ENCODE assay signal across 10 mouse cellular contexts in the genomic region with DNA sequence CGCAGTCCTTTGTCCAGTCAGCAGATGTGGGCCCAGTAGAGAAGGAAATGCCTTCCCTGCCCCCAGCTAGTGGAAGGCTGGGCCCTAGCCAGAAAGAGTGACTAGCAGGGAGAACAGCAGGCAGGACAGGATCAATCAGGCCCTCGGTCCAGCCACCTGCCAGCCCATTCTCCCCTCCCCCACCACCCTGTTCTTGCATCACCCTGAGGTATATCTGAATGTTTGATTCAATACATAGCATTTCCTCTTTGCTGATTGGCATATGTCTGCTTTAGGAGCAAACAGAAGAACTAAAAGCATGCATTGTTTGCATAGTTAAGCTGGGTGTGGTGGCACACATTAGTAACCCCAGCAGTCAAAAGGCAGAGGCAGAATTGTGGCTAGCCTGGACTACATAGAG. TPM values are rescaled to one million over a fixed set of nuclear protein-coding genes. Genes with fewer than 3 reads are reported as not detected.
A peak's percentile ranks its signal among the peaks of the same experiment; 100 is the strongest.
DNase-seq lines count a peak whose midpoint lies in the region; ATAC-seq and TF ChIP-seq lines count a peak whose summit lies in the region.
"Had no signal": no experiment of that assay in that cellular context is flagged by ENCODE, and none has a peak within 500 bp of the region (broad histone marks: within the 10 kb centered on the region; RNA-seq: fewer than 3 reads in every experiment).

No protein-coding gene starts in this region.

- DNase-seq in forebrain, embryonic 10.5 days (ENCODE audit: extremely low spot score, low spot score) = no peak
- DNase-seq in spleen, postnatal 36 days (ENCODE audit: low spot score in 2 of 2) = no peak
- DNase-seq in gastrocnemius, adult 18-20 months (ENCODE audit: low spot score) = no peak
- DNase-seq in heart, postnatal 36 days = no peak
- DNase-seq: adrenal gland, postnatal 10 days; B cell, adult 2 months had no signal

- no peaks in the 10 kb centered on the region for H3K36me3 ChIP-seq in forebrain, embryonic 10.5 days (replicated peaks)
- H3K36me3 ChIP-seq in forebrain, embryonic 15.5 days = no peaks in the 10 kb centered on the region
- H3K36me3 ChIP-seq in C2C12 (ENCODE audit: control insufficient read depth, insufficient read depth) = no peaks in the 10 kb centered on the region
- no peaks in the 10 kb centered on the region for H3K36me3 ChIP-seq in kidney, embryonic 14.5 days (ENCODE audit: control insufficient read depth, insufficient read depth, low read length)
- no peaks in the 10 kb centered on the region for H3K36me3 ChIP-seq in lung, embryonic 16.5 days (ENCODE audit: control insufficient read depth, insufficient read depth, low read length)

- H3K9ac ChIP-seq in forebrain, embryonic 15.5 days (replicated peaks) = no peak overlapping the region
- no peak overlapping the region for H3K9ac ChIP-seq in kidney, embryonic 14.5 days (ENCODE audit: low read depth, low read length)
- H3K9ac ChIP-seq in lung, embryonic 16.5 days (ENCODE audit: low read length) = 0 out of 2 replicates have a peak overlapping the region, but pooled peaks have one; percentile 2

- no peaks in the 10 kb centered on the region for H3K79me3 ChIP-seq in C2C12 (ENCODE audit: low read depth)

- WGBS in forebrain, embryonic 10.5 days = 51% methylated on average over 2 of the region's 2 CpGs
- 42% methylated on average over 2 of the region's 2 CpGs for WGBS in forebrain, embryonic 15.5 days
- WGBS in kidney, embryonic 14.5 days = 42% methylated on average over 2 of the region's 2 CpGs
- WGBS in lung, embryonic 16.5 days = 19% methylated on average over 2 of the region's 2 CpGs

- H3K79me2 ChIP-seq in C2C12 (ENCODE audit: control insufficient read depth, insufficient read depth) = no peaks in the 10 kb centered on the region

- no peak overlapping the region for H3ac ChIP-seq in C2C12 (ENCODE audit: control insufficient read depth, insufficient read length, low read depth)

- H3K27ac ChIP-seq in forebrain, embryonic 10.5 days = peak overlapping the region; percentile 66; the same call in 1 of the 2 replicates
- H3K27ac ChIP-seq in forebrain, embryonic 15.5 days (replicated peaks) = no peak overlapping the region
- peak overlapping the region; percentile 34; the same call in 1 of the 2 replicates for H3K27ac ChIP-seq in kidney, embryonic 14.5 days (ENCODE audit: low read depth, low read length)
- peak overlapping the region; percentile 41 for H3K27ac ChIP-seq in lung, embryonic 16.5 days (ENCODE audit: low read length)

- no peaks in the 10 kb centered on the region for H3K9me3 ChIP-seq in forebrain, embryonic 10.5 days
- no peaks in the 10 kb centered on the region for H3K9me3 ChIP-seq in forebrain, embryonic 15.5 days
- no peaks in the 10 kb centered on the region for H3K9me3 ChIP-seq in kidney, embryonic 14.5 days (ENCODE audit: control insufficient read depth, low read length)
- no peaks in the 10 kb centered on the region for H3K9me3 ChIP-seq in lung, embryonic 16.5 days (ENCODE audit: control insufficient read depth, low read length)

- H3K27me3 ChIP-seq in forebrain, embryonic 10.5 days (ENCODE audit: poor library complexity, severe bottlenecking) = no peaks in the 10 kb centered on the region
- no peaks in the 10 kb centered on the region for H3K27me3 ChIP-seq in forebrain, embryonic 15.5 days
- no peaks in the 10 kb centered on the region for H3K27me3 ChIP-seq in C2C12 (ENCODE audit: control insufficient read depth, insufficient read depth, insufficient read length)
- H3K27me3 ChIP-seq in kidney, embryonic 14.5 days (ENCODE audit: control insufficient read depth, insufficient read depth, low read length) = no peaks in the 10 kb centered on the region
- no peaks in the 10 kb centered on the region for H3K27me3 ChIP-seq in lung, embryonic 16.5 days (ENCODE audit: control insufficient read depth, insufficient read depth, low read depth, low read length)

- peaks cover 15% of the 10 kb centered on the region for H3K4me1 ChIP-seq in forebrain, embryonic 10.5 days
- peaks cover 7% of the 10 kb centered on the region for H3K4me1 ChIP-seq in forebrain, embryonic 15.5 days
- H3K4me1 ChIP-seq in kidney, embryonic 14.5 days (ENCODE audit: control insufficient read depth, insufficient read depth, low read length) = peaks cover 7% of the 10 kb centered on the region; the same call in 1 of the 2 replicates
- H3K4me1 ChIP-seq in lung, embryonic 16.5 days (replicated peaks; ENCODE audit: control insufficient read depth, insufficient read depth, low read length) = peaks cover 23% of the 10 kb centered on the region

- ATAC-seq in forebrain, embryonic 15.5 days (replicated peaks) = no peak
- no peak for ATAC-seq in kidney, embryonic 14.5 days (ENCODE audit: low FRiP score, low TSS enrichment)
- ATAC-seq in lung, embryonic 16.5 days (ENCODE audit: low read depth) = peak; percentile 52

- intact Hi-C loops in heart, postnatal 36 days (cut with DNase I) = no loop called here

- no peak overlapping the region for H3K4me2 ChIP-seq in forebrain, embryonic 15.5 days (replicated peaks)
- no peak overlapping the region for H3K4me2 ChIP-seq in kidney, embryonic 14.5 days (replicated peaks; ENCODE audit: low read depth, low read length)
- no peak overlapping the region for H3K4me2 ChIP-seq in lung, embryonic 16.5 days (ENCODE audit: low read depth, low read length)

- H3K4me3 ChIP-seq in forebrain, embryonic 10.5 days = no peak overlapping the region
- no peak overlapping the region for H3K4me3 ChIP-seq in forebrain, embryonic 15.5 days
- H3K4me3 ChIP-seq in C2C12 (ENCODE audit: insufficient read depth, poor library complexity, severe bottlenecking) = no peak overlapping the region
- no peak overlapping the region for H3K4me3 ChIP-seq in kidney, embryonic 14.5 days (ENCODE audit: low read length)
- H3K4me3 ChIP-seq in lung, embryonic 16.5 days (ENCODE audit: low read length) = no peak overlapping the region

- TF ChIP-seq CTCF in C2C12 (IDR thresholded peaks at IDR 0.05; ENCODE audit: control insufficient read depth, insufficient read depth, insufficient read length) = no peak

TF ChIP-seq in C2C12, 6 proteins besides CTCF, POLR2A, EP300 and RAD21:
- TF ChIP-seq CEBPB (IDR thresholded peaks at IDR 0.05; ENCODE audit: low read depth) (peak; percentile 63), MYOG (IDR thresholded peaks at IDR 0.05; ENCODE audit: control insufficient read depth, extremely low read depth, insufficient read length) (no peak)

RNA-seq across cellular contexts. Expression of gene Pwwp2b, which starts 32.9 kb away (rescaled TPM):
- 3.7 and 3.8 TPM in 2 replicates for polyA plus RNA-seq in forebrain, embryonic 10.5 days (2016; fragmentation: Nextera tagmentation; extraction: Ambion mirVana)
- 5.1 and 5.9 TPM in 2 replicates for polyA plus RNA-seq in forebrain, embryonic 15.5 days (2015; fragmentation: Nextera tagmentation; extraction: Ambion mirVana)
- 15.8 TPM for polyA plus RNA-seq in C2C12 (2012; fragmentation: generic; extraction: Trizol)
- polyA plus RNA-seq in kidney, embryonic 14.5 days (2014; fragmentation: Nextera tagmentation; extraction: Ambion mirVana) = 5.3 and 7.3 TPM in 2 replicates
- 14.8 and 16.8 TPM in 2 replicates for polyA plus RNA-seq in lung, embryonic 16.5 days (2015; fragmentation: Nextera tagmentation; extraction: Ambion mirVana)
- total RNA-seq in gastrocnemius, adult 18-20 months (2021) = 1 to 10 TPM; 4.9 to 6.7 TPM
- total RNA-seq in heart, postnatal 36 days (2021) = 1 to 10 TPM; 9.5 to 9.7 TPM
